Mouse (Mus musculus) intestine, postnatal 0 days (tissue): ENCODE measurements around the gene Ech1. TPM values are rescaled to one million over a fixed set of nuclear protein-coding genes. Genes with fewer than 3 reads are reported as not detected.

Experiments
- ATAC-seq: fragments of 200-750 bp; cut with Nextera tagmentation; 2 replicates; pipeline ENCODE4 v1.8.0; 2017; ENCODE audit warnings: mild to moderate bottlenecking, moderate TSS enrichment, moderate library complexity
- H3K27ac ChIP-seq: fragments of 300-500 bp; sonication (generic); 2 replicates; pipeline ENCODE4 v1.5.1; 2014; ENCODE audit warnings: mild to moderate bottlenecking, low read depth, low read length, moderate library complexity
- H3K27me3 ChIP-seq: fragments of 300-500 bp; sonication (generic); replicated peaks from 2 replicates; pipeline ENCODE4 v1.6.1; 2014; ENCODE audit warnings: low read length, mixed read lengths; ENCODE audit not compliant: control insufficient read depth, insufficient read depth
- H3K36me3 ChIP-seq: fragments of 300-500 bp; sonication (generic); 2 replicates; pipeline ENCODE4 v1.6.1; 2014; ENCODE audit warnings: mild to moderate bottlenecking, moderate library complexity; ENCODE audit not compliant: control insufficient read depth, insufficient read depth
- H3K4me1 ChIP-seq: fragments of 300-500 bp; sonication (generic); replicated peaks from 2 replicates; pipeline ENCODE4 v1.6.1; 2014; ENCODE audit warnings: antibody characterized with exemption, low read length, mixed read lengths; ENCODE audit not compliant: control insufficient read depth, insufficient read depth
- H3K4me2 ChIP-seq: fragments of 300-500 bp; sonication (generic); replicated peaks from 2 replicates; pipeline ENCODE4 v1.6.1; 2014; ENCODE audit warnings: low read depth, mild to moderate bottlenecking, moderate library complexity
- H3K4me3 ChIP-seq: fragments of 300-500 bp; sonication (generic); 2 replicates; pipeline ENCODE4 v1.5.1; 2014; ENCODE audit warnings: low read depth, low read length
- H3K9ac ChIP-seq: fragments of 300-500 bp; sonication (generic); 2 replicates; pipeline ENCODE4 v1.6.1; 2014; ENCODE audit warnings: mild to moderate bottlenecking, low read depth, low read length
- H3K9me3 ChIP-seq: fragments of 300-500 bp; sonication (generic); 2 replicates; pipeline ENCODE4 v1.6.1; 2016; ENCODE audit warnings: mixed run types; ENCODE audit not compliant: control insufficient read depth
- CTCF ChIP-seq: sonication (generic); IDR thresholded peaks from 2 replicates; pipeline ENCODE4 v1.5.1; 2016; ENCODE audit warnings: low read depth, mild to moderate bottlenecking, control low read depth, antibody characterized with exemption, moderate library complexity
- WGBS: fragments of 180-500 bp; shearing (Covaris S2); extraction: QIAGEN DNeasy Blood & Tissue Kit; methylation state at CpG from one replicate; pipeline ENCODE4 v1.1.7; 2014; 5-methylcytosine and 5-hydroxymethylcytosine counted together
- polyA plus RNA-seq: library from polyadenylated mRNA; unstranded; fragments of >200 nt; fragmentation: Nextera tagmentation; extraction: Ambion mirVana; gene quantifications from 2 replicates; pipeline ENCODE4 v1.2.1, GENCODE M21; 2015

Gene Ech1
- 402 and 426 TPM in 2 replicates for polyA plus RNA-seq

DNA sequence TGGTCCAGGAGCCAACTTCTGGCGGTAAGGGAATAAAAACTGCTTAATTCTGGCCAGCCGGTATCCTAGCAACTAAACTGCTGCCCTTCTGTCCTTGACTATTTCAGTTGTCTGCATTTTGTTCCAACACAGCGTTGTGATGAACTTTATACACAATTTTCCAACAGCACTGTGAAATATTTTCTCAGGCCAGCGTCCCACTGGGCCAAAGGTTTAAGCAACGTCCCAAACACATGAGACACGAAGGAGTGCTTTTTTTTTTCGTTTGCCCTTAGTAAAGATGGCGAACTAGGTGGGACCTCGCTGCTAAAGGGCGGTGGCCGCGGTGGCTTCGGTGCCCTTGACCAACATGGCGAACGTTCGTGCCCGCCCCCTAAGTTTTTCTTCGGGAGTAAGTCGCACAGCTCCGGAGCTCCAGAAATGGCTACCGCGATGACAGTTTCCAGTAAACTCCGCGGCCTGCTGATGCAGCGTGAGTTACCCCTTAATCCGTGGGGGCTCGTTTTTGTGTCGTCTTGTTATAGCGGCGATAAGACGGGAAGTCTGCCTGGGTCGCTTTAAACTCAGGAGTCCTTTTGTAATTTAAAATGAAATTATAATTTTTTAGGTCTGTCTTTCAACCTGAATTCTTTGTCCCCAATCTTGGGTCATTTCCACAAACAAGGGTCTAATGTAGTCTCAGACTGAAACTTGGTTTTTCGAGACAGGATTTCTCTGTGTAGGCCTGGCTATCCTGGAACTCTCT is at the start of gene Ech1:
Gene Ech1 (plus strand): TSS at position 277 of the 745 bp plus-strand sequence.
- Histone ChIP-seq H3K9me3 (no peaks in the 10 kb centered on the region), H3K36me3 (peaks cover 49% of the 10 kb centered on the region), H3K27ac (peak within 1 kb of the TSS; percentile 76), H3K27me3 (no peaks in the 10 kb centered on the region), H3K4me3 (peak within 1 kb of the TSS; percentile 46), H3K4me1 (no peaks in the 10 kb centered on the region), H3K4me2 (peak within 1 kb of the TSS; percentile 67), H3K9ac (peak within 1 kb of the TSS; percentile 65)
- ATAC-seq = peak; percentile 71
- no peak for TF ChIP-seq CTCF
- 2% methylated on average over 33 of the region's 33 CpGs for WGBS

DNA sequence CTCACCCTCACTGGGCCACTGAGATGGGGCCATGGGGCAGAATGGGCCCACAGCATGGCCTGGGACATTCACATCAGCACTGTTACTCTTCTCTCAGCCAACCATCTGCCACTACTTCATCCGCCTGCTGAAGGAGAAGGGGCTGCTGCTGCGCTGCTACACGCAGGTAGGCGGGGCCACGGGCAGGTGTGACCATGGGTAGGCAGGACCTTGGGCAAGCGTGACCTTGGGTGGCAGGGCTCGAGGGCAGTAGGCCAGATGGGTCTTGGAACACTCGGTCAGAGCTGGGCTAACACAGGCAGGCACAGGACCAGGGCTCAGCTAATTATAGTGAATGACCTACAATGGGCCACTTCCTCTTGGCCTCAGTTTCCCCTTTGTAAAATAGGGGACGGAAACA is 46.2 kb upstream of the Ech1 start:
- H3K4me1 ChIP-seq = peaks cover 6% of the 10 kb centered on the region; the same call in 1 of the 2 replicates
- H3K36me3 ChIP-seq = peaks cover 42% of the 10 kb centered on the region
- no peaks in the 10 kb centered on the region for H3K9me3 ChIP-seq
- no peak for ATAC-seq
- H3K4me3 ChIP-seq = no peak overlapping the region
- no peak overlapping the region for H3K4me2 ChIP-seq
- H3K9ac ChIP-seq = no peak overlapping the region
- H3K27ac ChIP-seq = no peak overlapping the region
- no peaks in the 10 kb centered on the region for H3K27me3 ChIP-seq
- no peak for TF ChIP-seq CTCF
- WGBS = 77% methylated on average over 9 of the region's 9 CpGs

DNA sequence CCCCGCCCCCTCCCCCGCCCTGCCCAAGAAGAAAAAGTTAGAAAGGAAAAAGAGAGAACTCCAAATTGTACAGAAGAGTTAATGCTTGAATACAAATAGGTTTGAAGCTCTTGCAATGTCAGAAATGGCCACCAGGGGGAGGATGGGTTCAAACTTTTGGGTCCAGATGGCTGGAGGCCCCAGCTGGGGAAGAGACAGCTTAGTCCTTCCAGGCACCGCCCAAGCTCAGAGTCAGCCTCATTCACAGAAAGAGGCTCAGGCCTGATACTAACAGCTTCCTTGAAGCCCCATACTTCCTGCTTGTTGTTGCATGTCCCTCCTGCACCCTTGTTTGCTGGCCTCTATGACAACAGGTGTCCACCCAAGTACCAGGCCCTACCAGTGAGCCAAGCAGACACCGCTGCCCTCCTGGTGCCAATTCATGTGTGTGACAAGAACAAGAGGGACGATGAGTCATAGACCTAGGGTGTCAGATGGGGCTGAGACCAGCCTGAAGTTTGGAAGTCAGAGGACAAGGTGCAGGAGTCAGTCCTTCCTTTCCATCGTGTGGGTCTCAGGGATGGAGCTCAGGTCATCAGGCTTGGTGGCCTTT is 44.9 kb upstream of the Ech1 start:
- WGBS = 40% methylated on average over 6 of the region's 6 CpGs
- no peaks in the 10 kb centered on the region for H3K27me3 ChIP-seq
- H3K4me2 ChIP-seq = no peak overlapping the region
- peak; percentile 87 for TF ChIP-seq CTCF
- no peak overlapping the region for H3K9ac ChIP-seq
- no peak overlapping the region for H3K4me3 ChIP-seq
- H3K4me1 ChIP-seq = peaks cover 6% of the 10 kb centered on the region; the same call in 1 of the 2 replicates
- H3K27ac ChIP-seq = peak overlapping the region; percentile 23
- no peaks in the 10 kb centered on the region for H3K9me3 ChIP-seq
- peak; percentile 68; the same call in 1 of the 2 replicates for ATAC-seq
- peaks cover 45% of the 10 kb centered on the region for H3K36me3 ChIP-seq

DNA sequence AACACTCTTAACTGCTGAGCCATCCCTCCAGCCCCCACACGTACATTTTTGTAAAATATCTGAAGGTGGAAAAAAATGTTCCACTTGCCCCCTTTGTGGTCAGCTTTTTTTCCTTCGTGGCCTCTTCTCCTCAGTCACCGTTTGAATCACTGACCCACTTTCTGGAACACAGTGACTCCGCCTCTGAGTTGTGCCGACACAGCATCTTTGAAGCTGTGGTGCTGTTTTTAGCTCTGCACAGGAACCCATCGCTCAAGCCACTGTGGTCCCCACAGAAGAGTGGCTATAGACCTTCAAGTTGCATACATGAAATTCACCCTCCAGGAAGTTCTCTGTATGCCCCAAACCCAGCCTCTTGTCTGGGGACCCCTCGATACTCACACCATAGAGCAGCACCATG is 44.2 kb upstream of the Ech1 start:
- 73% methylated on average over 7 of the region's 7 CpGs for WGBS
- H3K9me3 ChIP-seq = no peaks in the 10 kb centered on the region
- no peaks in the 10 kb centered on the region for H3K27me3 ChIP-seq
- no peak for TF ChIP-seq CTCF
- peaks cover 6% of the 10 kb centered on the region; the same call in 1 of the 2 replicates for H3K4me1 ChIP-seq
- no peak for ATAC-seq
- no peak overlapping the region for H3K4me3 ChIP-seq
- H3K27ac ChIP-seq = 0 out of 2 replicates have a peak overlapping the region, but pooled peaks have one; percentile 23
- no peak overlapping the region for H3K9ac ChIP-seq
- no peak overlapping the region for H3K4me2 ChIP-seq
- H3K36me3 ChIP-seq = peaks cover 48% of the 10 kb centered on the region

DNA sequence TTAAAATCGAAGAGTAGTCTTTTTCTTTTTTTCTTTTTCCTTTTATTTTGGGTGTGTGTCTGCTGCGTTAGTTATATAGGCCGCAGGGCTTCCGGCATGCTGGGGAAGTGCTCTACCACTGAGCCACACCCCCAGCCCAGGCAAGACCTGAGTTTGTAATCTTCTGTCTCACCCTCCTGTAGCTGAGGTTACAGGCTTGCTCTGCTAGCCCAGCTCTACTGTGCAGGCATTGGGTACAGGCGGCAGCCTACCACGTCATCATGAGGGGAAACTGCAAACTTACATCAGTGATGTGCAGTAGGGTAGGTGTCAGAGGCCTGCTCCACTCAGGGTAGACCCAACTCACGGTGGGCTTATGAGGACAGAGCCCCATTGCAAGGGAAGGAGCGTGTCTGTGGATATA is 43.8 kb upstream of the Ech1 start:
- WGBS = 91% methylated on average over 8 of the region's 8 CpGs
- H3K36me3 ChIP-seq = peaks cover 52% of the 10 kb centered on the region

DNA sequence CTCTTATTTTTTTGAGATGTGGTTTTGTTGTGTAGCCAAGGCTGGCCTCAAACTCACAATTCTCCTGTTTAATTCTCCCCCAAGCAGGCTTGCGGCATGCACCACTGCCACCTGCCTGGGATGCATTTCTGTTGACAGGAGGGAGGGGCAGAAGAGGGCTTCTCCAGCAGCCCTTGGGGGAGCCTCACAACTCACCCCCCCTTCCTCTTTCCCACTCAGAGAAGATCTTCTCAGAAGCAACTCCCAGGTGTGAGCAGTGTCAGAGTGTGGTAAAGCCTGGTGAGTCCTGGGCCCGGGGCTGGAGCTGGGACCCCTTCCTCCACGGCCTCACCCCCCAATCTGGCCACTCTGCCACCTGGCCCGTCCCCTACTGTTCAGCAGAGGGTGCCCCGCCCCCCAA is 39.9 kb upstream of the Ech1 start:
- H3K9ac ChIP-seq = no peak overlapping the region
- TF ChIP-seq CTCF = no peak
- no peak overlapping the region for H3K27ac ChIP-seq
- no peak for ATAC-seq
- no peak overlapping the region for H3K4me2 ChIP-seq
- H3K4me1 ChIP-seq = peaks cover 6% of the 10 kb centered on the region; the same call in 1 of the 2 replicates
- H3K4me3 ChIP-seq = no peak overlapping the region
- no peaks in the 10 kb centered on the region for H3K27me3 ChIP-seq
- peaks cover 52% of the 10 kb centered on the region for H3K36me3 ChIP-seq
- 76% methylated on average over 5 of the region's 5 CpGs for WGBS
- H3K9me3 ChIP-seq = no peaks in the 10 kb centered on the region

More for the DNA sequence above, 43.8 kb upstream of the Ech1 start:
- no peak overlapping the region for H3K27ac ChIP-seq
- no peaks in the 10 kb centered on the region for H3K9me3 ChIP-seq
- H3K4me3 ChIP-seq = no peak overlapping the region
- no peak overlapping the region for H3K9ac ChIP-seq
- H3K27me3 ChIP-seq = no peaks in the 10 kb centered on the region
- ATAC-seq = no peak
- peaks cover 6% of the 10 kb centered on the region; the same call in 1 of the 2 replicates for H3K4me1 ChIP-seq
- no peak for TF ChIP-seq CTCF
- H3K4me2 ChIP-seq = no peak overlapping the region
